Mouse (Mus musculus): ENCODE results near the gene Ceacam1. TPM values are rescaled to one million over a fixed set of nuclear protein-coding genes. Genes with fewer than 3 reads are reported as not detected.

Ceacam1 gene
- 1.1 TPM in 2 replicates for polyA plus RNA-seq (2012; ENCODE audit: low replicate concordance)

DNA sequence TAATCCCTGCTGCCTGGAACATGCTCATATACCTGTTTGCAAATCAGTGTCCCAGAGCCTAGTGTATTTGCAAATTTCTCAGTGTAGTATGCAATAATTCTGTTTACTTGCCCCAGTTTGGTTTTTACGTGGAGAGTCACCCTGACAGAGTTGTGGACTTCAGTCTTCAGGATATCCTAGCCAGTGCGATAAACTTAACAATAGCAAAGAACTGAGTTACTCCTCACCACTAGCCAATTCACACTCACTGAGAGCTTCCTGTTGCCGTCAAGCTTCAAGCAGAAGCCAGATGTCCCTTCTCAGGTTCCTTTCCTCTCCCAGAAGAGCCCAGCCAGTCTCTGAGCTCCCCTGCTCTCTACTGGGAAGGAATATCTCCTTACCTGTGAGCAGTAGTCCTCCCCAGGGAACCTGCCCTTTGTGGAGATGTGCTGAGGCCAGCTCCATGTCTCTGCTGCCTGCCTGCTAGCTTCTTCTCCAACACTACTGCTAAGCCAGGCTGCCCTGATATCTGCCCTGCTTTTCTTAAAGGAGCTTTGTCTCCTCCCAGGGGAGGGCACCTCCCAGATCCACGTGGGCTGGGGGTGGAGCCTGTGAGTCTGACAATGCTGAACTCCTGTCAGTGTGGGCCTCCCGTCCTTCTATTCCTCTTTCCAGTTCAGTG is at the start of gene Ceacam1:
Gene Ceacam1 (minus strand): TSS at position 513 of the 661 bp plus-strand sequence.

GRCm38 (mm10) chr7:25412833-25413441 is 64.5 kb downstream of the Ceacam1 start, which contains the start of gene Cxcl17:
Cxcl17 (minus strand) TSS chr7:25412886.

Other genes starting within 250 kb of the Ceacam1 start
- gene Gsk3a, start 239.8 kb downstream of the Ceacam1 start, polyA plus RNA-seq (2012; ENCODE audit: low replicate concordance), result 229 and 252 TPM in 2 replicates
- 146 and 147 TPM in 2 replicates for gene Erf, start 226.8 kb downstream of the Ceacam1 start, polyA plus RNA-seq (2012; ENCODE audit: low replicate concordance)
- 511 and 760 TPM in 2 replicates for gene Cic, start 209.9 kb downstream of the Ceacam1 start, polyA plus RNA-seq (2012; ENCODE audit: low replicate concordance)
- gene Pafah1b3, start 179.6 kb downstream of the Ceacam1 start, polyA plus RNA-seq (2012; ENCODE audit: low replicate concordance), result 4.1 and 11.0 TPM in 2 replicates
- not detected in 2 replicates for gene Prr19, start 176.2 kb downstream of the Ceacam1 start, polyA plus RNA-seq (2012; ENCODE audit: low replicate concordance)
- not detected in 2 replicates for gene Tmem145, start 171.5 kb downstream of the Ceacam1 start, polyA plus RNA-seq (2012; ENCODE audit: low replicate concordance)
- 3.5 and 4.5 TPM in 2 replicates for gene Megf8, start 160.4 kb downstream of the Ceacam1 start, polyA plus RNA-seq (2012; ENCODE audit: low replicate concordance)
- gene Cnfn, start 107.9 kb downstream of the Ceacam1 start, polyA plus RNA-seq (2012; ENCODE audit: low replicate concordance), result not detected in 2 replicates
- 11.9 and 18.0 TPM in 2 replicates for gene Lipe, start 78.9 kb downstream of the Ceacam1 start, polyA plus RNA-seq (2012; ENCODE audit: low replicate concordance)
- gene Cxcl17, start 64.7 kb downstream of the Ceacam1 start, polyA plus RNA-seq (2012; ENCODE audit: low replicate concordance), result not detected in 2 replicates
- gene Ceacam2, start 62.3 kb upstream of the Ceacam1 start, polyA plus RNA-seq (2012; ENCODE audit: low replicate concordance), result 0.09 TPM in 1 of 2 replicates, not detected in the other
- gene Erich4, start 138.3 kb upstream of the Ceacam1 start, polyA plus RNA-seq (2012; ENCODE audit: low replicate concordance), result not detected in 2 replicates
- gene Dmac2, start 141.8 kb upstream of the Ceacam1 start, polyA plus RNA-seq (2012; ENCODE audit: low replicate concordance), result 19.1 and 28.8 TPM in 2 replicates
- 10.3 and 11.6 TPM in 2 replicates for gene B3gnt8, start 149.1 kb upstream of the Ceacam1 start, polyA plus RNA-seq (2012; ENCODE audit: low replicate concordance)
- gene Bckdha, start 181.4 kb upstream of the Ceacam1 start, polyA plus RNA-seq (2012; ENCODE audit: low replicate concordance), result 18.0 and 23.7 TPM in 2 replicates
- 261 and 447 TPM in 2 replicates for gene Exosc5, start 181.6 kb upstream of the Ceacam1 start, polyA plus RNA-seq (2012; ENCODE audit: low replicate concordance)
- 0.64 and 1.3 TPM in 2 replicates for gene Tmem91, start 197.6 kb upstream of the Ceacam1 start, polyA plus RNA-seq (2012; ENCODE audit: low replicate concordance)
- gene B9d2, start 203.2 kb upstream of the Ceacam1 start, polyA plus RNA-seq (2012; ENCODE audit: low replicate concordance), result 53.1 and 60.9 TPM in 2 replicates
- gene Tgfb1, start 209.4 kb upstream of the Ceacam1 start, polyA plus RNA-seq (2012; ENCODE audit: low replicate concordance), result 953 and 1,098 TPM in 2 replicates
- 123 and 137 TPM in 2 replicates for gene Ccdc97, start 241.5 kb upstream of the Ceacam1 start, polyA plus RNA-seq (2012; ENCODE audit: low replicate concordance)